Mouse (Mus musculus): ENCODE measurements around the gene Krtdap. TPM values are rescaled to one million over a fixed set of nuclear protein-coding genes. Genes with fewer than 3 reads are reported as not detected.
"Not testable (repeated sequence)": the region's sequence is repeated elsewhere in the genome, so short reads cannot be mapped to it uniquely, and the experiment has no call there.

Gene Krtdap
- polyA plus RNA-seq (2015; fragmentation: Nextera tagmentation; extraction: Ambion mirVana), result not detected in 2 replicates

DNA sequence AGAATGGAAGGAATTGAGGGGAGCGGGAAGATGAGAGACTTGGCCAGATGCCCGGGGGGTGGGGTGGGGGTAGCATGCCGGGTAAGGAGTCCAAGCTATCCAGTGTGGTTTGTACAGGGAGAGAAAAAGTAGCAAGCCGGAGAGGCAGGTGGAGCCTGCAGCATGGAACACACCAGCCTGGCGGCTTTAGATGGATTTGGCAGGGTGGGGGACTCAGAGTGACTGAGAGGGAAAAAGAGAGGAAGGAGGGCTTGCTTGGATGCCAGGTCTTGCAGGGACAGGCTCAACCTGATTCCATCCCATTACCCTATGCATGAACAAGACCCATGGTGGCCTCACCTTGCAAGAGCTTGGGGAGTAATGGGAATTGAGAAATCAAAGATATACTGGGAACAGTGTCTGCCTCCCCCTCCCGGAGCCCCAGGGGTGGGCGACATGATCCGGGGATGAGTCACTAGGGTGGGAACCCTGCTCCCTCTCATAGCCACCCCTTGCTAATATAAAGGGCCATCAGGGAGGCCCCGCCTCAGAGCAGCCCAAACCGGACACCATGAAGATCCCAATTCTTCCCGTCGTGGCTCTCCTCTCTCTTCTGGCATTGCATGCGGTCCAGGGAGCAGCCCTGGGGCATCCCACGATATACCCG, at the start of gene Krtdap:
Gene Krtdap, plus strand, starts transcription at position 520 of the 646 bp plus-strand sequence.
- 61% methylated on average over 15 of the region's 15 CpGs for WGBS (ENCODE audit: insufficient replicate concordance)
- no peak for ATAC-seq

DNA sequence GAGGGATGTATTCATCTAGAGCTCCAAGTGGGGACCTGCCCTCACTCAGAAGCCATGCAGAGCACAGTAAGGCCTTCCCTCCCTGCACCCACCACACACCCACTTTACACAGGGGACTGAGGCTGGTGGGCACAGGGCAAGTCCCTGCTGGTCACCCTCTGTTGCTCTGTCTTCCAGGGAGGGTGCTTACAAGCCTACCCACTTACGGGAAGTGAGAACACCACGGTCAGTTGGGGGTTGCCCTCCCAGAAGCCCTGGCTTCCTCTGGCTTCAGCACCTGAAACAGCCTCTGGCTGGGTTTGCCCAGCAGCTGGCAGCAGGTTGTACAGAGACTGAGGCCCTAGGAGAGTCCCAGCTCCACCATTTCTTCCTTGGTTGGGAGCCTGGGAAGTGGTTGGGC, 45.1 kb upstream of the Krtdap start:
- H3K27me3 ChIP-seq (ENCODE audit: insufficient read depth, low read length); H3K27ac ChIP-seq (ENCODE audit: low read depth); H3K36me3 ChIP-seq (replicated peaks; ENCODE audit: insufficient read depth, low read length); H3K4me3 ChIP-seq (ENCODE audit: low read depth, low read length); H3K4me2 ChIP-seq (ENCODE audit: low read depth, low read length); H3K4me1 ChIP-seq (ENCODE audit: insufficient read depth); H3K9ac ChIP-seq (replicated peaks); H3K9me3 ChIP-seq (ENCODE audit: low read length): not testable (repeated sequence)
- 32% methylated on average over 2 of the region's 2 CpGs for WGBS (ENCODE audit: insufficient replicate concordance)
- DNase-seq, result peak; percentile 35
- ATAC-seq, result peak; percentile 40; the same call in 1 of the 2 replicates

More for the DNA sequence above, at the start of gene Krtdap:
- Histone ChIP-seq H3K27ac (ENCODE audit: low read depth) (no peak within 1 kb of the TSS), H3K4me3 (ENCODE audit: low read depth, low read length) (no peak within 1 kb of the TSS), H3K4me1 (ENCODE audit: insufficient read depth) (no peaks in the 10 kb centered on the region), H3K9ac (replicated peaks) (no peak within 1 kb of the TSS), H3K9me3 (ENCODE audit: low read length) (no peaks in the 10 kb centered on the region), H3K27me3 (ENCODE audit: insufficient read depth, low read length) (no peaks in the 10 kb centered on the region), H3K36me3 (replicated peaks; ENCODE audit: insufficient read depth, low read length) (no peaks in the 10 kb centered on the region), H3K4me2 (ENCODE audit: low read depth, low read length) (no peak within 1 kb of the TSS)
- no peak for TF ChIP-seq CTCF (IDR thresholded peaks at IDR 0.05; ENCODE audit: low read depth)
- no peak for TF ChIP-seq EP300 (IDR thresholded peaks at IDR 0.05; ENCODE audit: low read depth)
- no peak for DNase-seq

DNA sequence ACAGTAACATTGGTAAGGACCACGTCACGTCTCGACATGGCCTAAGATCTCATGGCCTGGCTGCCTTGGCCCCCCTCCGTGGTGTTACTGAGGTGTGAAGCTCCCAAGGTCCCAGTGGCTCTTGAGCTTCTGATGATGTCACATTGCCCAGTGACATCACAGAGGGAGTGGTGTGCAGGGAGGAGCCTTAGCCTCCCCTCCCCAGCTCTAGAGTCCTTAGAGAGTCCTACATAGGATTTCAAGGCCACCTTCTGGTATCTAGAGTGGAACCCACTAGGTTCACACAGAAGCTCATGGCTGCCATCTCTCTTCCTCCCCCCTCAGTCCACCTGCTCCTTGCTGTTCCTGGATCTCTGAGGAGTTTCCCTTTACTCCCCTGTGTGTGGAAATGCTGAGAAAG, 44.1 kb upstream of the Krtdap start, which contains the start of gene Gapdhs:
Gene Gapdhs, minus strand, starts transcription at position 65 of the 400 bp plus-strand sequence.
- H3K9ac ChIP-seq (replicated peaks); H3K4me1 ChIP-seq (ENCODE audit: insufficient read depth); H3K27me3 ChIP-seq (ENCODE audit: insufficient read depth, low read length); H3K4me3 ChIP-seq (ENCODE audit: low read depth, low read length); H3K36me3 ChIP-seq (replicated peaks; ENCODE audit: insufficient read depth, low read length); H3K27ac ChIP-seq (ENCODE audit: low read depth); H3K9me3 ChIP-seq (ENCODE audit: low read length); H3K4me2 ChIP-seq (ENCODE audit: low read depth, low read length); DNase-seq: not testable (repeated sequence)
- WGBS (ENCODE audit: insufficient replicate concordance), result no CpG with 5 or more reads among the region's 4 CpGs
- ATAC-seq, result peak; percentile 31; the same call in 1 of the 2 replicates

DNA sequence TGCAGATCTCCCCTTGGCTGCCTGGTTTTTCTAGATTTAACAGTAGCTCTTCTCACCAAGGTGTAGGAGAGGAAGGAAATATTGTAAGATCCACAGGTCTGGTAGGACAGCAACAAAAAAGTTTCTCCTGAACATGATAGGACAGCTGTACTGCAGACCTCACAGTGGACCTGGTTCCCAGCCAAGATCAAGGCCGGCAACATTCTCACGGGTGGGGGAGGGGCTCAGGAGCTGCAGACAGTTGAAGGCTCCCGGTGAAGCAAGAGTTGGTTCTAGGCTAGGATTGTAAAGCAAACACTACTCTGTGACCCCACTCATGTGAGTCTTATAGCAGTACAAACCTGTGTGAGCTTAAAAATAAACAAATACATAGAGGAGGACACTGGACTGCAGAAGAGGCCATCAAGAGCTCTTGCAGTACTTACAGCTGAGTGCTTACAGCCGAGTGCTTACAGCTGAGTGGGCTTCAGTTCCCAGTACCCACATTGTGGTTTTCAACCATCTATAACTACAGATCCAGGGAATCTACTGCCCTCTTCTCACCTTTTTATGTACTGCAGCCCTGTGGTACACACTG, 43.6 kb upstream of the Krtdap start:
- no peak overlapping the region for H3K4me3 ChIP-seq (ENCODE audit: low read depth, low read length)
- no peaks in the 10 kb centered on the region for H3K36me3 ChIP-seq (replicated peaks; ENCODE audit: insufficient read depth, low read length)
- H3K9ac ChIP-seq (replicated peaks), result no peak overlapping the region
- TF ChIP-seq EP300 (IDR thresholded peaks at IDR 0.05; ENCODE audit: low read depth), result no peak
- no peak for TF ChIP-seq CTCF (IDR thresholded peaks at IDR 0.05; ENCODE audit: low read depth)
- no peak overlapping the region for H3K4me2 ChIP-seq (ENCODE audit: low read depth, low read length)
- WGBS (ENCODE audit: insufficient replicate concordance), result 42% methylated on average over 4 of the region's 4 CpGs
- H3K4me1 ChIP-seq (ENCODE audit: insufficient read depth), result peaks cover 5% of the 10 kb centered on the region; the same call in 1 of the 2 replicates
- H3K9me3 ChIP-seq (ENCODE audit: low read length), result no peaks in the 10 kb centered on the region
- H3K27ac ChIP-seq (ENCODE audit: low read depth), result no peak overlapping the region
- H3K27me3 ChIP-seq (ENCODE audit: insufficient read depth, low read length), result no peaks in the 10 kb centered on the region
- DNase-seq (peak; percentile 71), ATAC-seq (peak; percentile 74)

DNA sequence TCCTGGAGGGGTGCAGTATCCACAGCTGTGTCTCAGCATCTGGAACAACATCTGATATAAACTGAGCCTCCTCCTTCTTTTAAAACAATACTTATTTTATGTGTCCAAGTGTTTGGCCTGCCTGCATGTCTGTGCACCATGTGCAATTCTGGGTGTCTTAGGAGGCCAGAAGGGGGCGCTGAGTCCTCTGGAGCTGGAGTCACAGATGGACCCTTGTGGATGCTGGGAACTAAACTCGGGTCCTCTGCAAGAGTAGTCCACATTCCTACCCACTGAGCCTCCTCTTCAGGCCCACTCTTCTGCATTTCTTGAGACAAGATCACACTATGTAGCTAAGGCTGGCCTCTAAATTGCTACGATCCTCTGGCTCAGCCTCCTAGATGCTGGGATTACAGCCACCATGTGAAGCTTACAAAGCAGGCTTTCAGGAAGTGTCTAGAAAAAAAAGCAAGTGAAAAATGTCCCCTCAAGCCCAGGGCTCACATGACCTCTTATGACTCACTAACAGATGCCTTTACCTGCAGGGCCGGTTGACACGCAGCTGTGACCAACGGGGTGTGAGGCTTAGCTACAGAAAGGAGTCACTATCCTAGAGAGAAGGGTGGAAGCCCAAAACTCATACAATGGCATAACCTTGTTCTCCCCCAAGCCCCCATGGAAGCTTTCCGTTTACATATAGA, 40.0 kb upstream of the Krtdap start:
- no peak overlapping the region for H3K4me2 ChIP-seq (ENCODE audit: low read depth, low read length)
- H3K4me1 ChIP-seq (ENCODE audit: insufficient read depth), result peaks cover 5% of the 10 kb centered on the region; the same call in 1 of the 2 replicates
- TF ChIP-seq EP300 (IDR thresholded peaks at IDR 0.05; ENCODE audit: low read depth) (no peak), CTCF (IDR thresholded peaks at IDR 0.05; ENCODE audit: low read depth) (peak; percentile 30)
- H3K4me3 ChIP-seq (ENCODE audit: low read depth, low read length), result no peak overlapping the region
- no peaks in the 10 kb centered on the region for H3K9me3 ChIP-seq (ENCODE audit: low read length)
- ATAC-seq (no peak), DNase-seq (no peak)
- no peak overlapping the region for H3K27ac ChIP-seq (ENCODE audit: low read depth)
- no peaks in the 10 kb centered on the region for H3K36me3 ChIP-seq (replicated peaks; ENCODE audit: insufficient read depth, low read length)
- WGBS (ENCODE audit: insufficient replicate concordance), result 77% methylated on average over 7 of the region's 7 CpGs
- H3K27me3 ChIP-seq (ENCODE audit: insufficient read depth, low read length), result no peaks in the 10 kb centered on the region
- no peak overlapping the region for H3K9ac ChIP-seq (replicated peaks)

- no peak overlapping the region for H3K9ac ChIP-seq (replicated peaks)
- H3K9me3 ChIP-seq (ENCODE audit: low read length), result peaks cover 8% of the 10 kb centered on the region
- DNase-seq, result no peak
- no peaks in the 10 kb centered on the region for H3K36me3 ChIP-seq (replicated peaks; ENCODE audit: insufficient read depth, low read length)
- no peak overlapping the region for H3K27ac ChIP-seq (ENCODE audit: low read depth)
- WGBS (ENCODE audit: insufficient replicate concordance), result 74% methylated on average over 13 of the region's 13 CpGs
- H3K4me3 ChIP-seq (ENCODE audit: low read depth, low read length), result no peak overlapping the region
- no peaks in the 10 kb centered on the region for H3K27me3 ChIP-seq (ENCODE audit: insufficient read depth, low read length)
- H3K4me2 ChIP-seq (ENCODE audit: low read depth, low read length), result no peak overlapping the region
- no peaks in the 10 kb centered on the region for H3K4me1 ChIP-seq (ENCODE audit: insufficient read depth)
- no peak for ATAC-seq
- TF ChIP-seq EP300 (IDR thresholded peaks at IDR 0.05; ENCODE audit: low read depth) (no peak), CTCF (IDR thresholded peaks at IDR 0.05; ENCODE audit: low read depth) (no peak)
Measured at GRCm38 (mm10) chr7:30749824-30750606, 37.7 kb upstream of the Krtdap start.
